23 mouse cellular contexts compared by ENCODE assay signal in the genomic region with DNA sequence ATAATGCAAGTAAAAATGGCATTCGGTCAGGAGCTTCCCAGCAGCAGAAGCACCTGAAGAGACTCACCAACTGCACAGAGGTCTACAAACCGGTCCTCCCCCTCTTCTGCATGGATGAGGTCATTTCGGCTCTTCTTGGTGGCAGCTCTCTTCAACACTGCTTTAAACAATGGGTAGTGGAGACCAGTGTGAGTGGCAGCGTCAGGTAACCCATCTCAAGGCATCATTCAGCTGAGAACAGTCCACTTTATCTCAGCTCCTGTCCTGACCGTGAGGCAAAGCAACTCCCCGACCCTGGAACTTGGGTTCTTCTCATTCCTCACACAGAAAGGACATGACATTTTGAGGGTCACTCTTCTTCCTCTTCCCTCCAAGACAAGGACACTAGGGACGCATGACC. TPM values are rescaled to one million over a fixed set of nuclear protein-coding genes. Genes with fewer than 3 reads are reported as not detected.
DNase-seq lines count a peak whose midpoint lies in the region; ATAC-seq and TF ChIP-seq lines count a peak whose summit lies in the region.
"Had no signal": no experiment of that assay in that cellular context is flagged by ENCODE, and none has a peak within 500 bp of the region (broad histone marks: within the 10 kb centered on the region; RNA-seq: fewer than 3 reads in every experiment).

No protein-coding gene starts in this region.

- intact Hi-C loops in heart, postnatal 14 days (cut with DNase I): no loop called here

- no peaks in the 10 kb centered on the region for H3K27me3 ChIP-seq in heart, embryonic 10.5 days (ENCODE audit: insufficient read depth, poor library complexity, severe bottlenecking)
- no peaks in the 10 kb centered on the region for H3K27me3 ChIP-seq in midbrain, embryonic 10.5 days (ENCODE audit: low read depth, poor library complexity, severe bottlenecking)
- H3K27me3 ChIP-seq in midbrain, postnatal 0 days (ENCODE audit: insufficient read depth, low read length): no peaks in the 10 kb centered on the region
- H3K27me3 ChIP-seq: embryonic facial prominence, embryonic 13.5 days; forebrain, embryonic 12.5 days; forebrain, embryonic 15.5 days; heart, embryonic 12.5 days; heart, embryonic 15.5 days had no signal

- no peaks in the 10 kb centered on the region for H3K9me3 ChIP-seq in heart, embryonic 10.5 days
- H3K9me3 ChIP-seq in midbrain, embryonic 10.5 days (replicated peaks): no peaks in the 10 kb centered on the region
- H3K9me3 ChIP-seq in midbrain, postnatal 0 days (ENCODE audit: low read length): no peaks in the 10 kb centered on the region
- H3K9me3 ChIP-seq: embryonic facial prominence, embryonic 13.5 days; forebrain, embryonic 12.5 days; forebrain, embryonic 15.5 days; heart, embryonic 12.5 days; heart, embryonic 15.5 days had no signal

- peak; percentile 41; the same call in 1 of the 2 replicates for ATAC-seq in cerebellum, adult (ENCODE audit: insufficient number of reproducible peaks, low FRiP score, low TSS enrichment)
- no peak for ATAC-seq in midbrain, postnatal 0 days (ENCODE audit: low FRiP score)
- ATAC-seq: activated CD4-positive, CD25-positive, alpha-beta regulatory T cell, adult 4 months; forebrain, embryonic 15.5 days; inflammation-experienced regulatory T-cells, adult 6 months had no signal

- no peak for TF ChIP-seq CTCF in midbrain, postnatal 0 days (IDR thresholded peaks at IDR 0.05)

- no peak overlapping the region for H3K27ac ChIP-seq in heart, embryonic 10.5 days
- H3K27ac ChIP-seq in midbrain, embryonic 10.5 days (replicated peaks): no peak overlapping the region
- H3K27ac ChIP-seq in midbrain, postnatal 0 days (ENCODE audit: low read depth, low read length): no peak overlapping the region
- H3K27ac ChIP-seq: embryonic facial prominence, embryonic 13.5 days; forebrain, embryonic 12.5 days; forebrain, embryonic 15.5 days; heart, embryonic 15.5 days; hindbrain, embryonic 14.5 days; hindbrain, postnatal 0 days had no signal

- no peaks in the 10 kb centered on the region for H3K36me3 ChIP-seq in heart, embryonic 10.5 days
- peaks cover 11% of the 10 kb centered on the region; the same call in 1 of the 2 replicates for H3K36me3 ChIP-seq in midbrain, embryonic 10.5 days
- peaks cover 35% of the 10 kb centered on the region for H3K36me3 ChIP-seq in midbrain, postnatal 0 days (ENCODE audit: insufficient read depth, low read length)
- H3K36me3 ChIP-seq: embryonic facial prominence, embryonic 13.5 days; heart, embryonic 12.5 days; heart, embryonic 15.5 days had no signal

- H3K4me2 ChIP-seq in midbrain, postnatal 0 days (ENCODE audit: low read depth, low read length, poor library complexity, severe bottlenecking): no peak overlapping the region
- H3K4me2 ChIP-seq: embryonic facial prominence, embryonic 13.5 days; forebrain, embryonic 12.5 days; forebrain, embryonic 15.5 days; heart, embryonic 12.5 days; heart, embryonic 15.5 days; hindbrain, embryonic 14.5 days had no signal

- no peak for DNase-seq in cerebellum, adult 9-11 months
- peak; percentile 59 for DNase-seq in heart, embryonic 10.5 days (ENCODE audit: low spot score)
- DNase-seq in heart, postnatal 14 days: no peak
- DNase-seq in midbrain, embryonic 10.5 days (ENCODE audit: low spot score): peak; percentile 8
- DNase-seq in midbrain, postnatal 0 days (ENCODE audit: low spot score): no peak
- DNase-seq: adrenal gland, adult 8-10 months; adrenal gland, postnatal 25 days; gastrocnemius, postnatal 25 days; heart, postnatal 10 days; heart, postnatal 4 days; kidney, adult 11 months had no signal

- WGBS in heart, embryonic 10.5 days: 67% methylated on average over 7 of the region's 7 CpGs
- WGBS in midbrain, embryonic 10.5 days: 86% methylated on average over 7 of the region's 7 CpGs
- 86% methylated on average over 7 of the region's 7 CpGs for WGBS in midbrain, postnatal 0 days

- no peak overlapping the region for H3K9ac ChIP-seq in midbrain, postnatal 0 days (replicated peaks; ENCODE audit: low read length, poor library complexity, severe bottlenecking)
- H3K9ac ChIP-seq: embryonic facial prominence, embryonic 13.5 days; forebrain, embryonic 12.5 days; forebrain, embryonic 15.5 days; heart, embryonic 12.5 days; heart, embryonic 15.5 days; hindbrain, embryonic 14.5 days had no signal

- H3K4me3 ChIP-seq in heart, embryonic 10.5 days: no peak overlapping the region
- no peak overlapping the region for H3K4me3 ChIP-seq in midbrain, embryonic 10.5 days
- no peak overlapping the region for H3K4me3 ChIP-seq in midbrain, postnatal 0 days (ENCODE audit: low read depth, low read length)
- H3K4me3 ChIP-seq: embryonic facial prominence, embryonic 13.5 days; erythroblast, embryonic 14.5 days; forebrain, embryonic 12.5 days; forebrain, embryonic 15.5 days; heart, embryonic 12.5 days; heart, embryonic 15.5 days had no signal

- H3K4me1 ChIP-seq in heart, embryonic 10.5 days: no peaks in the 10 kb centered on the region
- no peaks in the 10 kb centered on the region for H3K4me1 ChIP-seq in midbrain, embryonic 10.5 days
- no peaks in the 10 kb centered on the region for H3K4me1 ChIP-seq in midbrain, postnatal 0 days (ENCODE audit: insufficient read depth, low read length)
- H3K4me1 ChIP-seq: embryonic facial prominence, embryonic 13.5 days; forebrain, embryonic 12.5 days; heart, embryonic 15.5 days had no signal

RNA-seq across cellular contexts. Expression of a gene that starts 45.0 kb away (rescaled TPM):
- polyA plus RNA-seq in heart, embryonic 10.5 days (2016; fragmentation: Nextera tagmentation; extraction: Ambion mirVana): 0.21 and 0.57 TPM in 2 replicates
- under 1 TPM; 0.27 to 0.29 TPM for total RNA-seq in heart, postnatal 14 days (2021)
- polyA plus RNA-seq in midbrain, embryonic 10.5 days (2016; fragmentation: Nextera tagmentation; extraction: Ambion mirVana): 1.6 and 2.5 TPM in 2 replicates
- 97.6 and 108 TPM in 2 replicates for total RNA-seq in midbrain, postnatal 0 days (2014; rRNA removed)
- polyA plus RNA-seq in midbrain, postnatal 0 days (2015; fragmentation: Nextera tagmentation; extraction: Ambion mirVana): 9.2 and 13.3 TPM in 2 replicates
- total RNA-seq: gastrocnemius, adult 8-10 months had no signal

Comparison
In these comparisons a context has a peak if more than half of its experiments do, and no peak if none do; other contexts are left out.
1. DNase-seq: peak in heart, embryonic 10.5 days (single experiment) and midbrain, embryonic 10.5 days (single experiment); none in cerebellum, adult 9-11 months (single experiment), heart, postnatal 14 days (0 of 2) and midbrain, postnatal 0 days (single experiment).